Mouse (Mus musculus) embryo, embryonic 10.5 days (tissue): ENCODE measurements around the gene Keap1.
"Not testable (repeated sequence)": the region's sequence is repeated elsewhere in the genome, so short reads cannot be mapped to it uniquely, and the experiment has no call there.

Experiments
- DNase-seq: peaks from one replicate; pipeline ENCODE4 v3.0.0-alpha.2; 2015; ENCODE audit warnings: low spot score

The Keap1 gene

DNA sequence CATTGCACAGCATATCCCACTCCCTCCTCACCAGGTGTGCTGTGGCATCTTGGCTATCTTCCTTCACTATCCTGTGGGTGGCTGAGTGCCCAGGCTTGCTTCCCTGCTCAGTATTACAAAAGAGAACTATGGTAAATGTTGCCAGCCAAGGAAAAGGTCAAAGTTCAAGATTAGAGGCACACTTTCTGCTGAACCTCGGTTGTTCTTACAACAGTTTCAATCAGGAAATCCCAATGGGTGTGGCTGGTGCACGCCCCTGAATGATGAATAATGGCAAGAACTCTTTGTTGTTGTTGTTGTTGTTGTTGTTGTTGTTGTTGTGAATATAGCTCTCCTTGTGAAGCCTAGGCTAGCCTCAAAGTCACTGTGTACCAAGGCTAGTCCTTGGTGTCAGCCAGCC lies 22.7 kb upstream of the Keap1 start:
- DNase-seq = no peak

DNA sequence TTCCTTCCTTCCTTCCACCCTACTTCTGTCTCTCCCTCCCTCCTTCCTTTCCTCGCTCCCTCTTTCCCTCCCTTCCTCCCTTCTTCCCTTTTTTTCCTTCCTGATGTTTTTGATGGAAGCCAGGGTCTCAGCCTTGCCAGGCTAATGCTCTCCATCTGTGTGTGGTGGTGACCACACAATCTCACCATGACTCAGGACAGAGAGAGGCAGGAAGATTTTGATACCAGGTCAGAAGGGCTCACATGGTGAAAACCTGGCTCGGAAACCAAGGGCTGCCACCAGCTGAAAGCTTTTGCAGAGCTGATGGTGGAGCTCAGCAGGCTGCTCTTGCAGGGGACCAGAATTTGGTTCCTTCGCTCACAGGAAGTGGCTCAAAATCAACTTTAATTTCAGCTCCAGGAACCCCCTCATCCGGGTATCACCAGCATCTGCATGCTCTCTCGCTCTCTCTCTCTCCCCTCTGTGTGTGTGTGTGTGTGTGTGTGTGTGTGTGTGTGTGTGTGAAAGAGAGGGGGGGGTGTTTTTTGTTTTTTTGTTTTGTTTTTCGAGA lies 21.4 kb upstream of the Keap1 start:
- DNase-seq = no peak

DNA sequence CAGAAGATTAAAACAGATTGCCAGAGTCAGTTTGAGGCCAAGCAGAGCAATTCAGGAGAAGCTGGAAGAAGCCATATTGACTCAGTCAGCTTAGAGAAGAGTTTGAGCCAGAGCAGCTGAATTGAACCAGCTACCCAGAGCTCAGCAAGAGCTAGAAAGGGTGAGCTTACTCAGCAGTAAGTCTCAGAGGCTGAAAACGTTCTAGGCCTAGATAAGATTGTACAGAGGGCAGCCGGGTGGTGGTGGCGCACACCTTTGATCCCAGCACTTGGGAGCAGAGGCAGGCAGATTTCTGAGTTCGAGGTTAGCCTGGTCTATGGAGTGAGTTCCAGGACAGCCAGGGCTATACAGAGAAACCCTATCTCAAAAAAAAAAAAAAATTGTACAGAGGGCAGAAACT lies 17.2 kb upstream of the Keap1 start:
- DNase-seq = not testable (repeated sequence)

DNA sequence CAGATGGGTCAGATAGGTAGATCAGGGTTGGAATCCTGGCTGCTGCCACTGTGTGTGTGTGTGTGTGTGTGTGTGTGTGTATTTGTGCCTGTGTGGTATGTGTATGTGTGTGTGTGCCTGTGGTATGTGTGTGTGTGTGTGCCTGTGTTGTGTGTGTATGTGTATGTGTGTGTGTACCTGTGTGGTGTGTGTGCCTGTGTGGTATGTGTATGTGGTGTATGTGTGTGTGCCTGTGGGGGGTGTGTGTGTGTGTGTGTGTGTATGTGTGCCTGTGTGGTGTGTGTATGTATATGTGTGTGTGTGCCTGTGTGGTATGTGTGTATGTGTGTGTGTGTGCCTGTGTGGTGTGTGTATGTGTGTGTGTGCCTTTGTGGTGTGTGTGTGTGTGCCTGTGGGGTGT lies 15.5 kb upstream of the Keap1 start:
- no peak for DNase-seq

DNA sequence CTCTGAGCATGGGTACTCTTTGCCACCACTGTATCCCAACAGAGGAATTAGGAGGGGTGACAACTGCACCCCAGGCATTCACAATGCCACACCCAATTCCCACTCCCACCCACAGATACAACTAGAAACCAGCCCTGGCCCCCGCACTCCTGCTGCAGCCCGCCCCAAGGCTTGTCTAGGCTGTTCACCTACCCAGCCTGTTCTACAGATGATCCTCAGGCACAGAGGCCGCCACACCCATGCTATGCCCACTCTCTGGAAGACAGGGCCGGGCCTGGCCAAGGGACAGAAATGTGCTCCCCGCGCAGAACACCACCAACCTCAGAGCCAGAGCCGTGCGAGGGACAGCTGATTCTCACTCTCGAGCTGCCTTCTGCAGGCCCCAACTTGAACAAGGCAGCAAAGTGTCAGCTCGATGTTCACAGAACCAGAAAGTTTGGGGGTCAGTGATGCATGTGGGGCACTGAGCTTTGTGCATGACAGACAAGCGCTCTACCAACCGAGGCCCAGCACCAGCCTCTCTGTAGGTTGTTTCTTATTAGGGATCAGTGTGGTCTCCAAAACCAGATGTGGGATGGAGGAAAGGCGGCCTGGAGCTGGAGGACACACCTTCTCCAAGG lies 12.1 kb upstream of the Keap1 start:
- no peak for DNase-seq

DNA sequence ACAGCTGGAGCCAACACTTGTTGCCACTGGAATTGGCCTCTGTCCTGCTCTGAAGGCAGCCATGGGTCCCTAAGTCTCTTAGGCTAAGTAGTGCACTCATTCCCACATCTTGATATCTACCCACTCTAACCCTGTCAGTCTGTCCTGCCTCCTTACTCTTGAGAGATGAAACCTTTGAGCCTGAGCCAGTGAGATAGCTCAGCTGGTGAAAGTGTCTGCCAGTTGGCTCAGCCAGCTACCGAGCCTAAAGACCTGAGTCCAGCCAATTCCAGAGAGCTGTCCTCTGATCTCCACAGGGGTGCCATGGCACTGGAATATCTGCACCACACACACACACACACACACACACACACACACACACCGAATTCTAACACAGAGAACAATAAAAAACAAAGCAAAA lies 11.3 kb upstream of the Keap1 start:
- no peak for DNase-seq

DNA sequence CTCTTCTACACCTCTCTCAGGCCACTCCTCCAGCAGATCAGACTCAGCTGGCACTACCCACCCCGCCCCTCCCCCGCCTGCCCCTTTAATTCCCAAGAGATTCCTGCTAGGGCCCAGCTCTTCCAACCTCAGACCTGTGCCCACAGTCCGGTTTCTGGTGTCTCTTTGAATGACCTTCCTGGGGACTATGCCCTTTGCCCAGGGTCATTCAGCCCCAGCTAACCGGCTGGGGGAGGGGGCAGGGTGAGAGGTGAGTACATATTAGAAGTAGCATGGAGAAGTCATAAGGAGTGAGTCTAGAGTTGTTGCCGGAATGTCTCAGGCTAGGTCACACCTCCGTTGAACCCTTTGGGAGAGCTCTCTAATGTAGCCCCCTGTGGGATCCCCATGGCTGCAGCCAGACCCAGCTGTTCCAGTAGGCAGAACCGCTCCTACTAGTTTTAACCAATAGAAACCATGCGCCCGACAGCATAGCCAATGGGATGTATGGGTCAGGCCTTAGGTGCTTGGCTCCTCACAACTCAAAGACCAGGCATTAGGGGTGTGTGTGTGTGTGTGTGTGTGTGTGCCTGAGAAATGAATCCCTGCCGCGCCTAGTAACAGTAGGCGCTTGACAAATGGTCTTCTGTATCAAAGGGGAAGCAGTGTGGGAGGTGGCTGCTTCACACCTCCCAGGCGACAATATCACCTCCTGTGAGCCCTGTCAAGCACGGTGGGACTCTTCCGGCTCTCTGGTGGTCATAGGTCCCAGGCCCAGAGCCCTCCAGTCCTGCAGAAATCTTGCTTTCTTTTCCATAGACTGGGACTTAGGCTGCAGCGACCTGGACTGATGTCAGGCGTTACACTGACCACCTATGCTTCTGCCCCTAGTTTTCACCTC lies 10.7 kb upstream of the Keap1 start:
- DNase-seq = no peak

DNA sequence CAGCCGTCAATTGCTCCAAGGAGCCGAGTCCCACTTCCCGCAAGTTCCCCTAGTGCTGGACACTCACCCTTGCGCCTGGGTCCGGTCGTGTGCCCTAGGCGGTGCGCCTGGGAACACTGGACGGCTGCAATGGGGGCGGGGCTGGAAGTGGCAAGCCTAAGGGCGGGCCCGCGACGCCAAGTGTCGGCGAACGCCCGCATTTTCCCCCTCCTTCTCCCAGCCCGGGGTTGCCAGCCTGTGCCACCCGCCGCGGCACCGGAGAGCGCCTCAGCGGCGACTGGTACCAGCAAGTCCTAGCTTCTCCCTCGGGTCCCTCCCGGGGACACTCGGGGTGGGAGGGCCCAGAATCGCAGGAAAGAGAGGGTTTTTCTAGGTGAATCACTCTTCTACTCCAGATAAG lies 9.2 kb upstream of the Keap1 start, which contains the start of gene S1pr5:
TSS of gene S1pr5 (minus strand) at position 118 of the 400 bp plus-strand sequence.
- DNase-seq = peak; percentile 44

DNA sequence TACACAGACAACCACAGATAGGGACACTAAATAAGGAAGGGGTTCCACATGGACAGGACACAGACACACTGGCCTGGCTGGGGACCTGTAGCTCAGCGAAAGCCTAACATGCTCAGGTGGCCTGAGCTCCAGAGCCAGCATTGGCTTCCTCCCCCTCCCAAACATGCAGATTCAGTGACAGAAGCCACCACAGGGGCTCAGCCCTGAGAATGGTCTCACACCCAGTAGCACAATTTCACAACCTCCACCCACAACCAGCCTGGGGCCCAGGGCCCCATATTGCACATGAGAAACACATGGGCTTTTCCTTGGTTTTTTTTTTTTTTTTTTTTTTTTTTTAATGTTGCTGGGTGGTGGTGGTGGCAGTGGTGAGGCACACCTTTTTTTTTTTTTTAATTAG lies 7.2 kb upstream of the Keap1 start:
- no peak for DNase-seq

DNA sequence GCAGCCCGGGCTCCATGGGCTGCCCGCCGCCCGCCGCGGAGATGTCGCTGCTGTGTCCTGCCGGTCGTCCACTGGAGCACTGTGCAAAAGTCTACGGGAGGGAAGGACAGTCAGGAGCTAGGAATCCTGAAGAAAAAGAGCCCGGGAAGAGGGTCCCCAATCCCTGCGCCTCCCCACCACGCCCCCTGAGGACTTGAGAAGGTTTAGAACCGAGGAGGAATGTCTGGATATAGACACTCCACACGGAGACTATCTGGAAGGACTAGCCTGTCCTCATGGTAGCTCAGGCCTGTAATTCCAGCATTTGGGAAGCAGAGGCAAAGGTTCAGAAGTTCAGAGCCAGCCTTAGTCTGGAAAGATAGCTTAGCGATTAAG lies 5.9 kb upstream of the Keap1 start:
- DNase-seq = peak; percentile 35

DNA sequence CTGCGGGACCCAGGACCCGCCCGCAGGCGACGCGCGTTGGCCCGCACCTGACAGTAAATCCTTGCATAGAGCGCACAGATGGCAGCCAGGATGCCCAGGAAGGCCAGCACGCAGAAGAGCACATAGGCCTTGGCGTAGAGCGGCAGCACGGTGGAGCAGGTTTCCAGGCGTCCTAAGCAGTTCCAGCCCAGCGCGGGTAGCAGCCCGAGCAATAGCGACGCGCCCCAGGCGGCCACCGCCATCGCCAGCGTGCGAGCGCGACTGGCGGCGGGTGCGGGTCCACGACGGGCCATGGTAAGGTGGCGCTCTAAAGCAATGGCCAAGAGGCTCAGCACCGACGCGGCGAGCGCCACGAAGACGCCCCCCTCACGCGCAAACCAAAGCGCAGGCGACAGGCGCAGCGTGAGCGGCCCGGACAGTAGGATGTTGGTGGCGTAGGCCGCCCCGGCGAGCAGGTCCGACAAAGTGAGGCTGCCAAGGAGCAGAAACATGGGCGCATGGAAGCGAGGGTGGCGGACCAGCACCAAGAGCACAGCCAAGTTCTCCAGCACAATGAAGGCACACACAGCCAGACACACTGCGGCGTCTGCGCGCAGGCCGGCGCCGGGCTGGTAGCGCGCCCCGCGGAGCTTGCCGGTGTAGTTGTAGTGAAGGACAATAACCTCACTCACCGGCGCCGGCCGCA lies 5.4 kb upstream of the Keap1 start:
- peak; percentile 47 for DNase-seq

DNA sequence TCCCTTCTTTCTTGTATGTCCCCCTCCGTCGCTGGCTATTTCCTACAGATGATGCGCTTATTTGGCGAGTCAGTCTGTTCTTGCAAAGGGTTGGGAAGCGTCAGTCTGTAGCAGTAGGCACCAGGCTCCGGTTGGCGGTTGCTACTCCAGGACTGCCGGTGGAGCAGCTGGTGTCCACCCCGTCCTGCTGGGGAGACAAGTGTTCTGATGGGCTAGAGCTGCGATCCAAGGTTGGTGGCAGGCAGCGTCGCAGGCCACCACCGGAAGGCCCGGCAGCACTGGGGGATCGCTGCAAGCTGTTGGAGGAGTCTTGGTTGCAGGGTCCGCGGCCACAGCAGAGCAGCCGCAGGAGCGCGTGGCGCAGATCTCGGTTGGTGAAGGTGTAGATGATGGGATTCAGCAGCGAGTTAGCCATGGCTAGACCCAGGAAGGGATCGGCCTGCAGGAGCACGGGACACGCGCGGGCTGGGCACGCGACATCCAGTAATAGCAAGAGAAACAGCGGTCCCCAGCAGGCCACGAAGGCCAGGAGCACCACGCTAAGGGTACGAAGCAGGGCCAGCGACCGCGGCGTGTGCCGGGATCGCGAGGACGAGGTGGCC lies 4.8 kb upstream of the Keap1 start:
- DNase-seq = no peak

DNA sequence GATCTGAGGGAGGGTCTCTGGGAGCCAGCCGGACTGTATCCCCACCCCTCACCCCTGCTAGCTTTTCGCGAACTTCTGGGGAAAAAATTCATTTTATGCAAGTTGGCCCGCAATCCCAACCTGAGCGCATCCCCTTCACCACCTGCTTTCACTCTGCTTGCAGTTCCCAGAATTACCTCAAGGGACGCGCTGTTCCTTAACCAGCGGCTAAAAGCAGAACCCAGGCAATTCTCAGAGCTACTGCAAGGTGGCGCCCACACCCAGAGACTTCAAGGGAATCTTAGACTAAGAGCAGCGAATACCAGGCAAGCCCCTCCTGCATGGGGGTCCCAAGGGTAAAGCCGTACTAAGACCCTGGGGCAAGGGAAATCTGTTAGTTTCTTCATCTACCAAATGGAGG lies 2.2 kb upstream of the Keap1 start:
- DNase-seq = peak; percentile 96

DNA sequence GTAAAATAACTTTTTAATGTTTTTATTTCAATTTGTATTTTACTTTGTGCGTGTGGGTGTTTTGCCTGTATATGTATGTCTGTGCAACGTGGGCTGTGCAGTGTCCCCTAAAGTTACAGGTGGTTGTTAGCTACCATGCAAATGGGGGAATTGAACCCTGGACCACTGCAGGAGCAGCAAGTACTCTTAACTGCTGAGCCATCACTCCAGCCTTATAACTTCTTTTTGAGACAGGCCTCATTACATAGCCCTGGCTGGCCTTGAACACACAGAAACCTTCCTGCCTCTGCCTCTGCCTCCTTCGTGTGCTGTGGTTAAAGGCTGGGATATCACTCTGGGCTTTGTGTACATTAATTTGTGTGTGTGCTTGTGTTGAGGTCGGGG lies 296 bp upstream of the Keap1 start:
- DNase-seq = peak; percentile 35

DNA sequence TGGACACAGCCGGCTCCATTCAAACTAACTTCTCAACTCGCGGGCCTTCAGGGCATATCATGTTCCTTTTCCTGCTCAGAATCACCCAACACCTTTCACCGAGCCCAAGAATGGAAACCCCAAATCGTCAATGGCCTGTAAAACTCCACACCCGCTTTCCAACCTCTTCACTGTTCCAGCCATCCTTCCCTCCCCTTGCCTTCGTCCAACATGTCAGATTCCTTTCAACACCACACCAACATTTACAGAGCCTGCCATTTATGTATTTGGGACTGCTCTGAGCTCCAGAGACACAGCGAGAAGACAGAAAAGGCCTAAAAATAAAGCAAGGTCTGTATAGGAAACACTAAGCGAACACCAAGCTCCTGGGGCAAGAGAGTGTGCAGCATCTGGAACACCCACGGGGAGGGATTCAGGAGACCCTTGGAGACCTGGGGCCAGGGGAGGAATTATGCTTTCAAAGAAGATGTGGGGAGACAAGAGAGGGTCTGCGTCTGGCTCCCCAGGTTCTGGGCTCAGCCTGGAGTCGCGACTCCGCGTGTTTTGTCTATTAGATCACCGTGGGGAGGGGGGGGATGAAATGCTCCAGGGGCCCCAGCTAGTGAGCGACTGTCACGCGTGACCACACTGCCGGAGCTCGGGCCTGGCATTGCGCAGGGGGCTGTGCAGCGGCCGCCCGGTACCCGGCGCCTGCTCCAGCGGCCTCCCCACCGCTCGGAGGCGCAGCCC lies 993 bp downstream of the Keap1 start:
- DNase-seq = peak; percentile 59

DNA sequence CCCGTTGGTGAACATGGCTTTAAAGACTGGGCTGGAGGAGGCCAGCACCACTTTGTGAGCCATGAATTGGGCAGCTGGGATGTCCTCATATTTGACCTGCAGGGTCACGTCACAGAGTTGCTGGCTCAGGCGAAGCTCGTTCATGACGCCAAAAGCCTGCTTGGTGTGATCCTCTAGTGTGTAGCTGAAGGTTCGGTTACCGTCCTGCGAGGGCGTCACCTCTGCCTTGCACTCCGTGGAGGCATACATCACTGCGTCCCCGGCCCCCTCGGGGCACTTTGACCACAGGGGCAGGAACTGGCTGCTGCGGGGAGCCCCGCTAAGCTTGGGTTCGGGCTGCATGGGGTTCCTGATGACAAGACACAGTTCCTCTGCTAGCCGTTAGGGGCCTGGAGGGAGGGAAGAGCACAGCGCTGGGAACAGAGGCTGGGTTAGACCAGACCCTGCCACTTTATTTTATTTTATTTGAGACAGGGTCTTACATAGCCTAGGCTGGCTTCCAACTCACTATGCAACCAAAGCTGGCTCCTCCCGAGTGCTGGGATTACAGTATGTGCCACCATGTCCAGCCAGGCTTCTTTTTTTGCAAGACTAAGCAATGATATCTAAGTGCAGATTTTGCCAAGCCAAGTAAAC lies 1.7 kb downstream of the Keap1 start:
- peak; percentile 69 for DNase-seq

DNA sequence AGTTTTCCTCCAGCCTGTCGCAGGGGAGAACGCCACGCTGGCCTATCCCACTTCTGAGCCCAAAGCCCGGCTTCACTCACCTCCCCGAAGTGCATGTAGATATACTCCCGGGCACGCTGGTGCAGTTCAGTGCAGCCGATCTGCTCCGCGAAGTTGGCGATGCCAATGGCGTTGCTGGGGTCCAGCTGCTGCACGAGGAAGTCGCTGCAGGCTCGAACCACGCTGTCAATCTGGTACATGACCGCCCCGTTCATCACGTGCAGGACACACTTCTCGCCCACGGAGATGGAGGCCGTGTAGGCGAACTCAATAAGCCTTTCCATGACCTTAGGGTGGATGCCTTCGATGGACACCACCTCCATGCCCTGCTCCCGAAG lies 2.2 kb downstream of the Keap1 start:
- DNase-seq = no peak

DNA sequence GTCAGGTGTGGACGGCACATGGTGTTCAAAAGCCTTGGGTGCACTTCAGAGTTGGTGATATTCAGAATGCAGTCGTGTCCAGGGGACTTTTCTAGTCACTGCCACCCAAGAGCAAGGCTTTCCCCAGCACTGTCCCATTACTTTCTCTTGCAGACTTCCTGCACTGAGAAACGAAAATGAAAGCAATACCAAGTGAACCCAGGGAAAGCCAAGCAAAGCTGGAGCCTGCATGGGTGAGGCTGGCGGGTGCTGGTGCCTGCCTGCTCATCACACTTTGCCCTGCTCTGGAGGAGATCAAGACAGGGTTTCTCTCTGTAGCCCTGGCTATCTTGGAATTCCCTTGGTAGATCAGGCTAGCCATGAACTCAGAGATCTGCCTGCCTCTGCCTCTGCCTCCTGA lies 3.8 kb downstream of the Keap1 start:
- no peak for DNase-seq

DNA sequence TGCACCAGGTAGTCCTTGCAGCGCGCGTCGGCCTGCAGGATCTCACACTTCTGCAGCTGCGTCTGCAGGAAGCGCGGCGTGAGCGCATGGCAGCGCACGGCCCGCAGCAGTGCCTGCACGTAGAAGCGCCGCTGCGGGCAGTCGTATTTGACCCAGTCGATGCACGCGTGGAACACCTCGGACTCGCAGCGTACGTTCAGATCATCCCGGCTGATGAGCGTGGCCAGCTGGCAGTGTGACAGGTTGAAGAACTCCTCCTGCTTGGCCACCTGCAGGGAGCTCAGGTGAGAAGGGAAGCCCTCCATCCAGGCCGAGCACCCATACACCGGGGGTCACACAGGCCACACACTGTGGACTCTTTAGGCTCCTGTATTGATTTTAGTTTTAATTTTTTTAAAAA lies 5.4 kb downstream of the Keap1 start:
- DNase-seq = no peak

DNA sequence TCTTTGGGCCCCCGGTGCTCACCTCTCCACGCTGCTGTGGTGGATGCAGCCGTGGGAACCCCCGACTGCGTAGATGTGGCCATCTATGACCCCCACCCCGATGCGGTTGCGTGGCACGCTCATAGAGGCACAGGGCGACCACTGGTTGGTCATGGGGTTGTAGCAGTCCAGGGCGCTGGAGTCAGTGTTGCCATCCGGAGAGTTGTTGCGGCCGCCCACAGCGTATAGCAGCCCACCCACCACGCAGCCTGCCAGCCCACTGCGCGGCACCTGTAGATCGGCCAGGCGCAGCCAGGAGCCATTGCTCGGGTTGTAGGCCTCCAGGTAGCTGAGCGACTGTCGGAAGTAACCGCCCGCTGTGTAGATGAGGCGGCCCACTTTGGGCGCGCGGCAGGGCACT lies 5.8 kb downstream of the Keap1 start:
- DNase-seq = no peak

DNA sequence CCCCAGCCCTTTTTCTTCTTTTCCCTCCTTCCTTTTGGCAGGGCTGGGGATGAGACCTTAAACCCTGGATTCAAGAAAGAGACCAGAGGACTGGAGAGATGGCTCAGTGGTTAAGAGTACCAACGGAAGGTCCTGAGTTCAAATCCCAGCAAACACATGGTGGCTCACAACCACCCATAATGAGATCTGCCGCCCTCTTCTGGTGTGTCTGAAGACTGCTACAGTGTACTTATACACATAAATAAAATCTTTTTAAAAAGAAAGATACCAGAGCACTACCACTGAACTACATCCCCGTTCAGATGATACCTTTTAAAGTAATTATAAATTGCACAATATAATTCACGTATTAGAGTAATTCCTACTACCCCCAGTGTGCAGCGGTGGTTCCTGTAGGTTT lies 6.3 kb downstream of the Keap1 start:
- DNase-seq = no peak
